Mouse (Mus musculus) neural tube, embryonic 13.5 days (tissue): Measurements from ENCODE around the gene Pcyt1a. TPM values are rescaled to one million over a fixed set of nuclear protein-coding genes. Genes with fewer than 3 reads are reported as not detected.
A peak's percentile ranks its signal among the peaks of the same experiment; 100 is the strongest.

ENCODE experiments used
- ATAC-seq: fragments of 200-750 bp; cut with Nextera tagmentation; 2 replicates; pipeline ENCODE4 v1.8.0; 2017; ENCODE audit warnings: low read depth, mild to moderate bottlenecking, moderate TSS enrichment, moderate library complexity
- H3K27ac ChIP-seq: fragments of 300-500 bp; sonication (generic); replicated peaks from 2 replicates; pipeline ENCODE4 v1.5.1; 2015; ENCODE audit warnings: moderate library complexity, mild to moderate bottlenecking, inconsistent platforms
- H3K27me3 ChIP-seq: fragments of 300-500 bp; sonication (generic); 2 replicates; pipeline ENCODE4 v1.6.1; 2015; ENCODE audit warnings: mild to moderate bottlenecking, inconsistent platforms
- H3K36me3 ChIP-seq: fragments of 300-500 bp; sonication (generic); 2 replicates; pipeline ENCODE4 v1.6.1; 2015; ENCODE audit warnings: mild to moderate bottlenecking, inconsistent platforms
- H3K4me1 ChIP-seq: fragments of 300-500 bp; sonication (generic); replicated peaks from 2 replicates; pipeline ENCODE4 v1.6.1; 2015; ENCODE audit warnings: inconsistent platforms
- H3K4me2 ChIP-seq: fragments of 300-500 bp; sonication (generic); 2 replicates; pipeline ENCODE4 v1.6.1; 2015; ENCODE audit warnings: inconsistent platforms, mild to moderate bottlenecking, moderate library complexity
- H3K4me3 ChIP-seq: fragments of 300-500 bp; sonication (generic); 2 replicates; pipeline ENCODE4 v1.5.1; 2015; ENCODE audit warnings: mild to moderate bottlenecking, inconsistent platforms
- H3K9ac ChIP-seq: fragments of 300-500 bp; sonication (generic); 2 replicates; pipeline ENCODE4 v1.6.1; 2015; ENCODE audit warnings: moderate library complexity, mild to moderate bottlenecking, inconsistent platforms
- H3K9me3 ChIP-seq: fragments of 300-500 bp; sonication (generic); 2 replicates; pipeline ENCODE4 v1.6.1; 2016; ENCODE audit warnings: inconsistent platforms
- WGBS: fragments of 180-500 bp; shearing (Covaris S2); methylation state at CpG from one replicate; pipeline ENCODE4 v1.1.7; 2015; 5-methylcytosine and 5-hydroxymethylcytosine counted together
- polyA plus RNA-seq: library from polyadenylated mRNA; unstranded; fragments of >200 nt; fragmentation: Nextera tagmentation; extraction: Ambion mirVana; gene quantifications from 2 replicates; pipeline ENCODE4 v1.2.1, GENCODE M21; 2015

Pcyt1a gene
- polyA plus RNA-seq, 1 experiment from 2014 or later: 42.1 TPM

DNA sequence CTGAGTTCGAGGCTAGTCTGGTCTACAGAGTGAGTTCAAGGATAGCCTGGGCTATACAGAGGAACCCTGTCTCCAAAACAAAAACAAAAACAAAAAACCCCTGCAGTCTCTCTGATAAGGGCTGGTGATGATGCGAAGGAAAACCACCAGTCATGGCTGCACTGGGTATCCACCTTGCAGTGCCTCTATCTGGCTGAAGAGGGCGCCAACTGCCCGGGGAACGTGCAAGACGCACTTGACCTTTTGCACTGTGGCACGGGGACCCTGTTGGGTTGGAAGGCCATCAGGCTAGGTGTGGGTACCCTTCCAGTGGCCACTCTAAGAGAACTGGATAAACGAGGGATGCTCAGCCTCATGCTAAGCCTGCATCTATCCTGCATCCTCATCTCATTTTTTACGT lies 76.7 kb downstream of the Pcyt1a start:
- Histone ChIP-seq H3K27me3 (no peaks in the 10 kb centered on the region), H3K4me2 (no peak overlapping the region), H3K4me1 (peaks cover 7% of the 10 kb centered on the region; the same call in 1 of the 2 replicates), H3K4me3 (no peak overlapping the region), H3K27ac (no peak overlapping the region), H3K9me3 (no peaks in the 10 kb centered on the region), H3K9ac (no peak overlapping the region), H3K36me3 (no peaks in the 10 kb centered on the region)
- 22% methylated on average over 9 of the region's 9 CpGs for WGBS
- ATAC-seq: no peak

DNA sequence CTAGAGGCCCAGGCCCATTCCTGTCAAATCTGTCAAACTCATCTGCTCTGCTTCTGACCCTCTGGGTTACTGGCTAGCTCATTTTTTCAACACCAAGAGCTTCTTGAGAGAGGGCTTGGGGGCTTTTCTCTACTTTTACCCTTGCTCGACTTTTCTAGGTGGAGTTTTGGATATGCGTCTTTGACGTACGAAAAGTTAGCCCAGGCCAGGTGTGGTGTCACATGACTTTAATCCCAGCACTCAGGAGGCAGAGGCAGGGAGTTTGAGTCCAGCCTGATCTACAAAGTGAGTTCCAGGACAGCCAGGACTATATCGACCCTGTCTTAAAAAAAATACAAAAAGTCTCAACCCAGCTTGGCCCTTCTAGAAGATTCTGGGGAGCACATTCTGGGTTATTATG lies 77.3 kb downstream of the Pcyt1a start:
- no peaks in the 10 kb centered on the region for H3K36me3 ChIP-seq
- H3K4me3 ChIP-seq: no peak overlapping the region
- no peak for ATAC-seq
- no peaks in the 10 kb centered on the region for H3K9me3 ChIP-seq
- H3K9ac ChIP-seq: no peak overlapping the region
- WGBS: 98% methylated on average over 5 of the region's 5 CpGs
- peaks cover 7% of the 10 kb centered on the region; the same call in 1 of the 2 replicates for H3K4me1 ChIP-seq
- H3K4me2 ChIP-seq: no peak overlapping the region
- H3K27me3 ChIP-seq: no peaks in the 10 kb centered on the region
- no peak overlapping the region for H3K27ac ChIP-seq

DNA sequence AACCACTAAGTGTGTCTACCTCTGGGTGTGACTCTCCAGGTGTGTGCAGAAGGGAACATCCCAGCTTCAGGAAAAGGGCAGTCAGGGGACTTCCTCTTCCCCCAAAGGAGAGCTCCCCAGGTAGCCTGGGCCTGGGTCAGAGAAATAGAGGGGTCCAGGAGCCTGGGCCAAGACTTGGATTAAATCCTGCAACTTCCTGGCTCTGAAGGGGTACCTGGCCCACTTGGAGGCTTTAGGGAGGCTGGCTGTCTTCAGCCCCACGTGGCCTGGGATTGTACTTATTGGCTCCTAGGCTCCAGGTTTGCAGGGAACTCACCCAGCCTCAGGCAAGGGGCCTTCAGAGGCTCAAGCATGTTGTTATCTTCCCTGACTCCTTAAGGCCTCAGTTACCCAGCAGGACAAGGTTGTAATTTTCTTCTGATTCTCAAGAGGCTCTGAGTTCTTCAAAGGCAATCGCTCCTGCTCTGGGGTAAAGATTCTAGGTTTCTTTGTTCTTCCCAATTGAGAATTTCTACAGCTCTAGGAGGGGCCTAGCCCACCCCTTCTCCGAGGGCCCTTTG lies 77.9 kb downstream of the Pcyt1a start:
- H3K27ac ChIP-seq: no peak overlapping the region

DNA sequence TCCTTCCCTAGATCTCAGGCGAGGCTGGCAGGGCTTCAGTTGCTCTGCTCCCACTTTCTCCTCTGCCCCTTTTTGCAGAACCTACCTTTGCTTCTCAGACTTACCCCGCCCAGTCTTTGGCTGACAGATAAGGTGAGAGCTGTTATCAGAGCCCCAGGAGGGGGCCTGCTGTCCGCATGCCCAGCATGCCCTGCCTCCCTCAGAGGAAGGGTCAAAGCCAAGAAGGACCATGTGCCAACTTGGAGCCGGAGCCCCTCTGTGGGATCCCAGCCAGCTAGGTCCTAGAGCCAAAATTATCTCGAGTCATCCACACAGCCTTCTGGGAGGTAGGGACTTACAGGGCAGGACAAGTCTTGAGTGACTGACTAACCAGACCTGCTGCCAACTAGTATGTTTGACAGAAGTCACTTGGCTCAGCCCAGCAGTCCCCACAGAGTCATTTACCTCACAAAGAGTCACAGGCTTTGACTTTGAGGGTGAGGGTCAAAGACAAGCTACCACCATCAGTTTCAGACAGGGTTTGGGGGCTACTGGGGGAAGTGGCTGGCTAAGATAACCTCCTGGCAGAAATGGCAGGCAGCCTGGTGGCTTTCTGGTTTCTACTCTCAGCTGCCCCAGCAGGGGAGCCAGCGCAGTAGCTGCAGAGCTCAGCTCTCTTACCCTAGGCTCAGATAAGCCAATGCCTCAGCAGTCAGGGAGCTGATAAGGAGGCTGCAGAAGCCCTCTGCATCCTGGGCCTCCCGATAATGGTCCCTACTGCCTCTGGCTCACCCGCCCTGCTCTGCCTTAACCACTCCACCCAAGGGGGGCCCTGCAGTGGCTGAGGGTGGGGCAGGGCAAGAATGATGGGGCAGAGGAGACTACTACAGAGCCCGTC lies 78.6 kb downstream of the Pcyt1a start:
- H3K27ac ChIP-seq: peak overlapping the region; percentile 19; the same call in 1 of the 2 replicates
- WGBS: 67% methylated on average over 9 of the region's 9 CpGs
- no peak for ATAC-seq

More for the DNA sequence above, 77.9 kb downstream of the Pcyt1a start:
- Histone ChIP-seq H3K4me1 (peaks cover 7% of the 10 kb centered on the region; the same call in 1 of the 2 replicates), H3K9me3 (no peaks in the 10 kb centered on the region), H3K4me3 (no peak overlapping the region), H3K36me3 (no peaks in the 10 kb centered on the region), H3K9ac (no peak overlapping the region), H3K27me3 (no peaks in the 10 kb centered on the region), H3K4me2 (no peak overlapping the region)
- WGBS: 16% methylated on average over 3 of the region's 3 CpGs
- no peak for ATAC-seq

DNA sequence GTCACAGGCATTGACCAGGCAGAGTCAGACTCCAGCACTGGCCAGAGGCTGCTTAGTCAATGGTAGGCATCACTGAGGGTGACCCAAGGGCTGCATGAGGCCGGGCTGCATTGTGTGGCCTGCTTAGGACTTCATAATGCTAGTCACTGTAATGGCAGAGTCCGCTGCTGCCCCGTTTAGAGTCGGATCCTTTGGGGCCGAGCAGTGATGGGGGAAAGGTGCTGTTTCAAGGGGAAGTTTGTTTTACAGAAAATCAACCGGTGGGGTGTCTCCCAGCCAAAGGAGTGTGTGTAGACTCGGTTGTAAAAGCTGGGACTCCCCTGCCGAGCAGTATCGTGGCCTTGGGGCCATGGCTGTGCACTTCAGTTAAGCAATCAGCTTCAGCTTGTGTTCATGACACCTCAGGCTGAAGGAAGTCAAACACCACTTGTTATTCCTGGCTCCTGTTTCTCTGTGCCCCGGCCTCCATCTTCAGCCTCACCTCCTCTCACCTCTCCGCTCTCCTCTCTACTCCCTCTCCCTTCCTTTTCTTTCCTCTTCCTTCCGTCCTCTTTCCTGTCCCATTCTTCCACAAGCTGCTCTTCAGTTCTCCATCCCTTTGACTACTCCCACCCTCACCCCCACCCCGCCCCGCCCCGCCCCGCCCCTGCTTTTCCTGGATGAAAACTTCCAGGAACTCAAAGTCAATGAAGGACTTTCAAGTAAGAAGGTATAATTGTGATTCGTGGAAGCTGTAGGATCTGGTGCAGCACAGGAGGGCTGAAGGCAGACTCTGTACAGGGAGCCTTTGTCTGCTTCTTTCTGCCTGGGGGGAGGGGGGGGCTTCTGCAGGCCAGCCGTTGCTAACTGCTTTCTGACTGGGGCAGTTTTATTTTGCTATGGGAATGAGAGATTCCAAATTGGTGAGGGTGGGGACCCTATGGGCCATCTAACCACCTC lies 79.9 kb downstream of the Pcyt1a start:
- Histone ChIP-seq H3K27ac (0 out of 2 replicates have a peak overlapping the region, but pooled peaks have one; percentile 1), H3K4me2 (no peak overlapping the region), H3K4me3 (no peak overlapping the region), H3K9ac (no peak overlapping the region), H3K36me3 (no peaks in the 10 kb centered on the region), H3K4me1 (peaks cover 12% of the 10 kb centered on the region), H3K27me3 (no peaks in the 10 kb centered on the region), H3K9me3 (no peaks in the 10 kb centered on the region)
- WGBS: 58% methylated on average over 18 of the region's 18 CpGs
- ATAC-seq: no peak

More for the DNA sequence above, 78.6 kb downstream of the Pcyt1a start:
- H3K27me3 ChIP-seq: no peaks in the 10 kb centered on the region
- H3K4me1 ChIP-seq: peaks cover 7% of the 10 kb centered on the region; the same call in 1 of the 2 replicates
- H3K4me2 ChIP-seq: no peak overlapping the region
- H3K4me3 ChIP-seq: no peak overlapping the region
- H3K9ac ChIP-seq: no peak overlapping the region
- no peaks in the 10 kb centered on the region for H3K9me3 ChIP-seq
- no peaks in the 10 kb centered on the region for H3K36me3 ChIP-seq

DNA sequence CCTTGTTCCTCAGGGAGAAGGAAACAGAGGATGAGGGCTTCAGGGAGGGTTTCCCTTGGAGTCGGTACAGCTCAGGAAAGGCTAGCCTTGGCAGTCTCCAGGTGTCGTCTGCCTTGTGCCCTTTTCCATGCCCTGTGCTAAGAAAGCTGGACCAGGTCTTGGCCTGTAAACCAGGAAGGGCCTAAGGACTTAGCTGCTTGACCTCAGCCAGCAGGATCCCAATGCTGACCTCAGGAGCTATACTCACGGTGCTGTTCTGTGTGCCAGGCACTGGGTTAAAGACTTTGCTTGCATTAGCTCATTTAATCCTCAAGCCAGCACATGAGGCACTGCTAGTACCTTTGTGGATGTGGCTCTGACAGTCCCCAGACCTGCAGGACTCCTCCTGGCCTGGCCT lies 80.6 kb downstream of the Pcyt1a start:
- ATAC-seq: no peak
- Histone ChIP-seq H3K4me1 (peaks cover 19% of the 10 kb centered on the region), H3K4me3 (no peak overlapping the region), H3K27ac (no peak overlapping the region), H3K36me3 (no peaks in the 10 kb centered on the region), H3K27me3 (no peaks in the 10 kb centered on the region), H3K4me2 (no peak overlapping the region), H3K9me3 (no peaks in the 10 kb centered on the region), H3K9ac (no peak overlapping the region)
- WGBS: 73% methylated on average over 3 of the region's 3 CpGs

DNA sequence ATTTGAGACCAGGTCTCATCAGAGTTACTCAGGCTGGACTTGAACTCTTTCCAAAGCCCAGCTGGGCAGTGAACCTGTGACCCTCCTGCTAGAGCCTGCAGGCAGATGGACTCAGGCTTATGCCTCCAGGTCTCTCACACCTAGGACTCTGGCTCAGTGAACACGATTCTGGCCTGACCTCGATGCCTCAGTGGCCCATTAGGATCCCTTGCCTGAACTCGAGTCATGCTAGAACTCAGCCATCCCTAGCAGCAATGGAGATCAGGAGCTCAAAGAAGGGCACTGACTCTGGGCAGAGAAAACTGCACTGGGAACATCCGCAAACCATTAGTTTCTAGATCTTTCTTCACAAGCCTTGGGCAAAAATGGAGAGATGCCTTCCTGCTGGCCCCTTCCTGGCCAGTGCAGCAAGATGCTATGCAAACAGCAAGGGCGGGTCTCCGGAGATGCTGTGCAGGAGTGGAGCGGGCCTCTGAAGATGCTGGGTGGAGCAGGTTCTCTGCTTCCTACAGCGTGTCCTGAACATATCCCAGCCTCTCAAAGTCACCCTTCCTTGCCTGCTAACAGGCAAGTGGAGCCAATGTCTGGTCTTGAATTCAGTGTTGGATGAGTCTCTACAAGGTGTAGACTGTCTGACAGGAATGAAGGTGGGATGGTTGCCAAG lies 81.2 kb downstream of the Pcyt1a start:
- H3K36me3 ChIP-seq: no peaks in the 10 kb centered on the region
- no peaks in the 10 kb centered on the region for H3K9me3 ChIP-seq
- no peak for ATAC-seq
- no peak overlapping the region for H3K9ac ChIP-seq
- no peak overlapping the region for H3K27ac ChIP-seq
- H3K27me3 ChIP-seq: no peaks in the 10 kb centered on the region
- 97% methylated on average over 8 of the region's 8 CpGs for WGBS
- no peak overlapping the region for H3K4me3 ChIP-seq
- H3K4me1 ChIP-seq: peaks cover 24% of the 10 kb centered on the region
- H3K4me2 ChIP-seq: no peak overlapping the region

DNA sequence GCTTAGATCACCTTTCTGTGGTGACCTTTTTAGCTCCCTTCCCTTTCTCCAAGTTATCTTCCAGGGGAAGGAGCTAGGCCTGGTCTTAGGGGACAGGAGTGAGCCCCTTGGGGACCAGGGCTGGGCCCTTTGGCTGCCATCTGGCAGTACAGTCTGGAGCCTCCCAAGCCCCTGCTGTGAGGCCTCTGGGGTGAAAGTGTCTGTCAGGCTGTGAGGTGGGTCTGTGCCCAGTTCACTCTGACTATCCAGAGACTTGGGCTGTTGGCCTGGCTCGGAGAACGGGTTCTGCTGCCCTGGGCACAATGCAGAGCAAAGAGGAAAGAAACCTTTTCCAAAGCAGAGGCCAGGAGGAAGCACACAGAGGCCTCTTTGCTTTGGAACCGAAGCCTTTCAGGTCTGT lies 82.2 kb downstream of the Pcyt1a start:
- Histone ChIP-seq H3K9ac (no peak overlapping the region), H3K4me2 (no peak overlapping the region), H3K4me3 (no peak overlapping the region), H3K27me3 (no peaks in the 10 kb centered on the region), H3K27ac (no peak overlapping the region), H3K4me1 (peaks cover 24% of the 10 kb centered on the region), H3K36me3 (no peaks in the 10 kb centered on the region), H3K9me3 (no peaks in the 10 kb centered on the region)
- WGBS: 80% methylated on average over 3 of the region's 3 CpGs
- ATAC-seq: no peak

DNA sequence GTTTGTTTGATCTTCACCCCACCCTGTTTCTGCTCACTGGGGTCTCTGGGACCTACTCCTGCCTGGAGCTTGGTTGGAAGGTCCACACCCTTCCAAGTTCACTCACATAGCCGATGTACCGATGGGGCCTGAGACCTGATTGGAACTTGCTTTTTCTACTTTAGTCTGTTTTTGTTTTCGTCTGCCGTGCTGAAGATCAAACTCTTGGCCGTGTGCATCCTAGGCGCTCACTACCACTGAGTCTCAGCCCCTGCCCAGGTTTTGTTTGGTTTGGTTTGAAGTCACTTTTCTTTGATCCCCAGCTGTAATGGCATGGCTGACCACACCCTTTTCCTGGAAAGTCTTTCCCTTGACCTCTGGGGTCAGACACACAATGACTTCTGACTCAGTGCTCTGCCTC lies 82.7 kb downstream of the Pcyt1a start:
- no peak for ATAC-seq
- Histone ChIP-seq H3K4me3 (no peak overlapping the region), H3K27ac (no peak overlapping the region), H3K4me2 (no peak overlapping the region), H3K4me1 (peaks cover 24% of the 10 kb centered on the region), H3K27me3 (no peaks in the 10 kb centered on the region), H3K36me3 (no peaks in the 10 kb centered on the region), H3K9ac (no peak overlapping the region), H3K9me3 (no peaks in the 10 kb centered on the region)
- 94% methylated on average over 6 of the region's 6 CpGs for WGBS

DNA sequence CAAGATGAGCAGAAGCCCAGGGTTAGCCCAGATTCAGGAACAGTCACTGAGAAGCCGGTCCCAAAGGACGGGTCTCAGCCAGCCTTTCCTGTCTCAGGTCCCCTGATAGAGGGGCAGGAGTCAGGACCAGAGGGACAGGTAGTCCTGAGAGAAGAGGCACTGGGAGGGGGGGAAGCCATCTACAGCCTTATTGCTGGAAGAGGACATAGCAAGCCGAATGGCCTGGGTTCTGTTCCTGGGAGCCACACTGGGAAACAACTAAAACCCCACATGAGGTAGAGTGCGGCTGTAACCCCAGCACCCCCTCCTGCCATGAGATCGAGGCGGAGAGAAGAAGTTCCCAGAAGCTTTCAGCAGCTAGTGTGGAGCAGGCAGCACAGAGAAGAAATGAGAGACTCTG lies 83.2 kb downstream of the Pcyt1a start:
- H3K4me3 ChIP-seq: no peak overlapping the region
- H3K27me3 ChIP-seq: no peaks in the 10 kb centered on the region
- H3K9ac ChIP-seq: no peak overlapping the region
- ATAC-seq: no peak
- 91% methylated on average over 6 of the region's 6 CpGs for WGBS
- H3K4me1 ChIP-seq: peaks cover 23% of the 10 kb centered on the region
- H3K36me3 ChIP-seq: no peaks in the 10 kb centered on the region
- no peak overlapping the region for H3K27ac ChIP-seq
- H3K9me3 ChIP-seq: no peaks in the 10 kb centered on the region
- no peak overlapping the region for H3K4me2 ChIP-seq
